Mouse (Mus musculus) CD4-positive naive resting alpha-beta T cell, adult 76 days (primary cell): ENCODE results near the gene Arih1. TPM values are rescaled to one million over a fixed set of nuclear protein-coding genes. Genes with fewer than 3 reads are reported as not detected.

Experiments
- total RNA-seq: library from RNA; stranded (reverse); gene quantifications from one replicate; pipeline ENCODE4 v1.2.4, GENCODE M21; 2023

Gene Arih1
- total RNA-seq: 222 TPM

GRCm38 (mm10) chr9:59486549-59487065 is at the start of gene Arih1:
TSS of gene Arih1 (minus strand) at chr9:59486618.

DNA sequence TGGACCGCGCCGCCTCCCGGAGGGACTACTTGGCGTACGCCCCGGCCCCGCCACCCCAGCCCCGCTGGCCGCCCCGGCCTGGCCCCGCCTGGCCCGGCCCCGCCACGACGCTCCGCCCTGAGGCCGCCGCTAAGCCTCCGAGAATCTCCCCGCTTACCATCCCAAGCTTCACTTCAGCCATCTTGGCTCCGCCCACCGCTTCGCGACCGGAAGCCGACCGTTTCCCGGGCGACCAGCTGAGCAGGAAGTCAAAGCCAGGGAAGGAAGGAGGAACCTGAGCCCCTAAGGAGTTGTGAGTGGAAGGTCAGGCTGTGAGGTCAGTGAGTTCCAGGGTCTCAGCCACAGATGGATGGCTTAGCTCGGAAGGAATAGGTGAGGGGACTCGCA is 133.2 kb downstream of the Arih1 start, which contains the start of gene Bbs4:
Gene Bbs4, minus strand, starts transcription at position 256 of the 387 bp plus-strand sequence.

Other genes with a start within 250 kb of the Arih1 start
- 77.7 TPM for gene Adpgk, start 195.1 kb downstream of the Arih1 start, total RNA-seq
- 7.1 TPM for gene Bbs4, start 133.1 kb downstream of the Arih1 start, total RNA-seq
- gene Hexa, start 52.9 kb upstream of the Arih1 start, total RNA-seq: 34.6 TPM
- not detected for gene Tmem202, start 53.2 kb upstream of the Arih1 start, total RNA-seq
- not detected for gene Celf6, start 91.3 kb upstream of the Arih1 start, total RNA-seq
- gene Parp6, start 130.7 kb upstream of the Arih1 start, total RNA-seq: 65.6 TPM
- gene Pkm, start 169.8 kb upstream of the Arih1 start, total RNA-seq: 408 TPM
- gene Gramd2, start 193.5 kb upstream of the Arih1 start, total RNA-seq: not detected